Mouse (Mus musculus): ENCODE measurements around the gene Hnrnpa3. TPM values are rescaled to one million over a fixed set of nuclear protein-coding genes. Genes with fewer than 3 reads are reported as not detected.
A peak's percentile ranks its signal among the peaks of the same experiment; 100 is the strongest.

Hnrnpa3 gene
- polyA plus RNA-seq, 1 experiment from 2014 or later = 260 TPM

DNA sequence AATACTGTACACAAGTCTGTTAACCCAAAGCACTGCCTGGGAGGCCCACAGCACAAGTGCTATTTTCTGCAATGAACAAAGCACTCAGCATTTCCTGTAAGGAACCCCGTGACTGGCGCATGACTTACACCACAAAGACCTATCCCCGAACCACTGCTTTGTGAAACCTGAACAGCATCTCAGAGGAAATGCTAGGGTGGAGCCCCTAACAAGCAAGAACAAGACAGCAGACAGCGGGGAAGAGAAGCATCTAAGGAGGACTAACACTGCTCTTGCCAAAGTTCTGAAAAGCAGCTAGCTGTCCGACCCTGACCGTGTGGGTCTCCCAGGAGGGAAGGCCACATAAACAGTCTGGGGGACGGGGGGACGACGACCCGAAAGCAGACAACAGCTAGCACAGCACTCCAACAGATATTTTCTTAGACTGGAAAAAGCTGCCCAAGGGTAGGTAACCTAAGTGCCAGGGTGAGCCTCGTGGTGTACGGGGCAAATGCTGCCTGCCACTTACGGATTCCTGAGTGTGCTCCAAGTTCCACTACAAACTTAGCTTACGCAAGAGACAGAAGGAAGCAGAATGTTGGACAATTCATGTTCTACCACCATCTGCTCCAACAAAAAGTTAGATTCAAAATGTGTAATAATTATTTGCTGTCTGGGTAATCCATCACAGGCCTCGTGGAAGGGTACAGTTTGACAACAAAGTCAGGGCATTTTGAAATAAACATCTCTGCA, 24.1 kb downstream of the Hnrnpa3 start:
- Histone ChIP-seq H3K4me1 (ENCODE audit: control insufficient read depth, insufficient read depth, low read length) (peaks cover 30% of the 10 kb centered on the region), H3K27ac (ENCODE audit: low read length) (peak overlapping the region; percentile 36), H3K9ac (ENCODE audit: low read length) (peak overlapping the region; percentile 9; the same call in 1 of the 2 replicates), H3K9me3 (replicated peaks; ENCODE audit: control insufficient read depth, low read length) (no peaks in the 10 kb centered on the region), H3K4me3 (replicated peaks; ENCODE audit: low read length) (no peak overlapping the region), H3K36me3 (ENCODE audit: control insufficient read depth, insufficient read depth, low read length) (no peaks in the 10 kb centered on the region), H3K4me2 (ENCODE audit: low read depth, low read length) (no peak overlapping the region), H3K27me3 (ENCODE audit: control insufficient read depth, insufficient read depth, low read length) (no peaks in the 10 kb centered on the region)
- 55% methylated on average over 15 of the region's 15 CpGs for WGBS
- ATAC-seq (ENCODE audit: insufficient read depth, low FRiP score) = peak; percentile 61; the same call in 1 of the 2 replicates

DNA sequence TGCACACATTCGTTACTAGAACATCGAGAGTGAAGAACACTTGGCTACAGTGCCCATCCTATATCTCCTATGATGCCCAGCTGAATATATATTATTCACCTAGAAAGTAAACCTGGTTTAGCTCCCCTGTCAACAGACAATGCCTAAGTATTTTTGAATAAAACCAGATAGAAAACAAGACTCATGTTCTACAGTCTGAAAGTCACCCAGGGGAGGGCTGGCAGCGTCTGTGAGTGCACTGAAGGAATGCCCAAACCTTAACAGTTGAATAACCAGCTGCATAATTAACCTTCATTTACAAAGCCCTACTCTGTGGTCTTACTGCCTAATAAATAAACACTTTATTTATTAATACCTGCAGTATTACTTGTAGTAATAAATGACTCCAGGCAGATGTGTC, 25.5 kb downstream of the Hnrnpa3 start:
- Histone ChIP-seq H3K4me3 (replicated peaks; ENCODE audit: low read length) (no peak overlapping the region), H3K4me2 (ENCODE audit: low read depth, low read length) (no peak overlapping the region), H3K4me1 (ENCODE audit: control insufficient read depth, insufficient read depth, low read length) (peaks cover 30% of the 10 kb centered on the region), H3K9ac (ENCODE audit: low read length) (no peak overlapping the region), H3K9me3 (replicated peaks; ENCODE audit: control insufficient read depth, low read length) (no peaks in the 10 kb centered on the region), H3K27me3 (ENCODE audit: control insufficient read depth, insufficient read depth, low read length) (no peaks in the 10 kb centered on the region), H3K27ac (ENCODE audit: low read length) (no peak overlapping the region), H3K36me3 (ENCODE audit: control insufficient read depth, insufficient read depth, low read length) (no peaks in the 10 kb centered on the region)
- no peak for ATAC-seq (ENCODE audit: insufficient read depth, low FRiP score)
- 78% methylated on average over 3 of the region's 3 CpGs for WGBS

DNA sequence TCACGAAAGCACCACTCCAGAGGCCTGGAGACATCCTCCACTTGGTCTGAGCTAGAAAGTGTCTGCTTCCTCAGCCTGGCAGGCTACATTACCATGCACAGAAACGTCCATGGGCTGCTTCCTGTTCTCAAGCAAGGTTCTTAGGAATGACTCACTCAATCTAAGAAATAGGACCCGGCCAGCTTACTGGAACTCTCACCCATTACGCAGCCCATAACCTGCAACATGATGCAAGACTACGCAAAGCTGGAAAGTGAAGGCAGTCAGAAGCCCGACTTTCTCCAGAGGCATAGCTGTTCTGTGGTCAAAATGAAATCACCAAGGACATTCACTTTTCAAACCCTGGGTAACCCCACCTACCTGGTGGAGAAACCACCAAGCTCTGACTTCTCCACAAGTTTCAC, 26.4 kb downstream of the Hnrnpa3 start:
- Histone ChIP-seq H3K27ac (ENCODE audit: low read length) (peak overlapping the region; percentile 1; the same call in 1 of the 2 replicates), H3K4me3 (replicated peaks; ENCODE audit: low read length) (no peak overlapping the region), H3K9me3 (replicated peaks; ENCODE audit: control insufficient read depth, low read length) (no peaks in the 10 kb centered on the region), H3K27me3 (ENCODE audit: control insufficient read depth, insufficient read depth, low read length) (no peaks in the 10 kb centered on the region), H3K36me3 (ENCODE audit: control insufficient read depth, insufficient read depth, low read length) (no peaks in the 10 kb centered on the region), H3K9ac (ENCODE audit: low read length) (no peak overlapping the region), H3K4me2 (ENCODE audit: low read depth, low read length) (no peak overlapping the region), H3K4me1 (ENCODE audit: control insufficient read depth, insufficient read depth, low read length) (peaks cover 30% of the 10 kb centered on the region)
- WGBS = 55% methylated on average over 6 of the region's 6 CpGs
- ATAC-seq (ENCODE audit: insufficient read depth, low FRiP score) = no peak

DNA sequence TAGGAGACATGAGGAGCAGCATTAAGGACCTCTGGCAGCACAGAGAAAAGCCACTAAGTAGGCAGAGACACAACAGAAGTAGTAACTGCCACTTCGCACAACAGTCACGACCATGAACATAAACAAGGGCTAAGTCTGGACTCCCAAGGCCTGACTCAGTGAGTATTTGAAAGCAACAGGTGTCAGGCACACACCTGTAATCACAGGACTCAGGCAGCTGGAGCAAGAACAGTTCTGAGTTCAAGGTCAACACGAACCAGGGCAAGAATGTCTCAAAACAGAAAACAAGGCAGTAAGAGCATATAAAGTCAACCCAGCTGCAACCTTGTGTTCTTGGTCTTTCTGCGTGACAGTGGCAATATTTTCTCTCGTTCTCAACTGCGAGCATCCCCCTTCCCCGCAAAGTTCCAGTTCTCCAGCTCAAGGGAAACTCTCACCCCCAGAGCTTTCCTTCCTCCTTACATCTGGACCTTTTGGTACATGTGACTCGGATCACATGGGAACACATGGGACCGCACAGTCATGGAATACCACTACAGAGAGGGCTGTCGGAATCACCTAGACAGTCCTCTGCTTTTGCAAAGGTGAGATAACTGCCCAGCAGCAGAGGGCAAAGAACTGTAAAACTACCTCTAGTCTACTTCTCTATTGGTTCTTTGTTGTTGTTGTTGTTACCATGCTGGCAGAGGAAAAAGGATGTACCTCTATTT, 28.1 kb downstream of the Hnrnpa3 start:
- Histone ChIP-seq H3K9ac (ENCODE audit: low read length) (no peak overlapping the region), H3K27me3 (ENCODE audit: control insufficient read depth, insufficient read depth, low read length) (no peaks in the 10 kb centered on the region), H3K36me3 (ENCODE audit: control insufficient read depth, insufficient read depth, low read length) (no peaks in the 10 kb centered on the region), H3K27ac (ENCODE audit: low read length) (no peak overlapping the region), H3K4me3 (replicated peaks; ENCODE audit: low read length) (no peak overlapping the region), H3K4me2 (ENCODE audit: low read depth, low read length) (no peak overlapping the region), H3K4me1 (ENCODE audit: control insufficient read depth, insufficient read depth, low read length) (peaks cover 27% of the 10 kb centered on the region), H3K9me3 (replicated peaks; ENCODE audit: control insufficient read depth, low read length) (no peaks in the 10 kb centered on the region)
- WGBS = 78% methylated on average over 10 of the region's 10 CpGs
- ATAC-seq (ENCODE audit: insufficient read depth, low FRiP score) = no peak

DNA sequence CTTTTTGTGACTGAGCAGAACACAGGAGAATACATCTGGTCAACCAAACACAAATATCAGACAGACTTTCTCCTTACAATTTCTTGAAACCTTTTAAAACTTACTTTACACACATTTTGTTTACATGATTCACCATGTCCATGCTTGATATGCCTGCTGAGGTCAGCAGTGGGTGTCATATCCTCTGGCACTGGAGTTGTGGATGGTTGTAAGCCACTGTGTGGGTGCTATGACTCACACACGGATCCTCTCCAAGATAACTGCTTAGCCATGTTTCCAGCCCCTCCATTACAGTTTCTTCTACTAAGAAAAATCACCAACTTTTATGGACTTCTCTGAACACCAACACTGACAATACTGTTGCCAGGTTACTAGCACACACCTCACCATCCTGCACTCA, 29.8 kb downstream of the Hnrnpa3 start:
- no peak overlapping the region for H3K27ac ChIP-seq (ENCODE audit: low read length)
- H3K9me3 ChIP-seq (replicated peaks; ENCODE audit: control insufficient read depth, low read length) = no peaks in the 10 kb centered on the region
- H3K4me1 ChIP-seq (ENCODE audit: control insufficient read depth, insufficient read depth, low read length) = peaks cover 28% of the 10 kb centered on the region
- no peak overlapping the region for H3K9ac ChIP-seq (ENCODE audit: low read length)
- no peaks in the 10 kb centered on the region for H3K27me3 ChIP-seq (ENCODE audit: control insufficient read depth, insufficient read depth, low read length)
- H3K4me2 ChIP-seq (ENCODE audit: low read depth, low read length) = no peak overlapping the region
- no peaks in the 10 kb centered on the region for H3K36me3 ChIP-seq (ENCODE audit: control insufficient read depth, insufficient read depth, low read length)
- no peak for ATAC-seq (ENCODE audit: insufficient read depth, low FRiP score)
- H3K4me3 ChIP-seq (replicated peaks; ENCODE audit: low read length) = no peak overlapping the region
- WGBS = 85% methylated on average over 1 of the region's 1 CpGs

DNA sequence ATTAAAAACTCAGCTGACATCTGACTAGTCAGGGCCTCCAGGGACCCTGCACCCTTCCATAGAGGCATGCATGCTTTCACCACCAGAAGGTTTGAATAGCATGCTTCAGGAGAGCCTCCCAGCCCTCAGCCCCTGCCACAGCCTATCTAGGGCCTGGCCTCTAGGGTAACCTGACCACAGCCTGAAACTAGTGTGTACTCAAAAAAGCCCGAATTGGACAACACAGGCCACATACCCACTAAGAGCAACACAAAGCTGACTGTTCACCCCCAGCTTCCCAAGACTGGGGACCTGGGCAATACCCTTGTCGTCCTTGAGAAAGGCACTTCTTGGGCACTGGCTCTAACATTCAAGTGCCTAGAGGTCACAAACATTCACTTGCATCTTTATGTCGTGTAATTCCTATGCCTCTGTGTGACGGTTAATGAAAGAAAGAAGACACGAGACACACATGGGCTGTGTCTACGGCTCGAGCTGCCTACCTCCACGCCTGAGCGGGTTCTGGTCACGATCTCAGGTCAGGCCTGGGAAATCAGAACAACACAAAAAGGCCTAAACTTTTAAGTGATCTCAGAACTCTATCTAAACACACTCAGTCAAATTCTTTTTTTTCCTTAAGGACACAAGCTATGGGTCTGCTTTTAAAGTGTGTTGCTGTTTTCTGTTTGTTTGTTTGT, 30.6 kb downstream of the Hnrnpa3 start:
- Histone ChIP-seq H3K9ac (ENCODE audit: low read length) (no peak overlapping the region), H3K27me3 (ENCODE audit: control insufficient read depth, insufficient read depth, low read length) (no peaks in the 10 kb centered on the region), H3K9me3 (replicated peaks; ENCODE audit: control insufficient read depth, low read length) (no peaks in the 10 kb centered on the region), H3K4me2 (ENCODE audit: low read depth, low read length) (no peak overlapping the region), H3K36me3 (ENCODE audit: control insufficient read depth, insufficient read depth, low read length) (no peaks in the 10 kb centered on the region), H3K4me3 (replicated peaks; ENCODE audit: low read length) (no peak overlapping the region), H3K4me1 (ENCODE audit: control insufficient read depth, insufficient read depth, low read length) (peaks cover 28% of the 10 kb centered on the region), H3K27ac (ENCODE audit: low read length) (no peak overlapping the region)
- no peak for ATAC-seq (ENCODE audit: insufficient read depth, low FRiP score)
- 87% methylated on average over 10 of the region's 10 CpGs for WGBS

DNA sequence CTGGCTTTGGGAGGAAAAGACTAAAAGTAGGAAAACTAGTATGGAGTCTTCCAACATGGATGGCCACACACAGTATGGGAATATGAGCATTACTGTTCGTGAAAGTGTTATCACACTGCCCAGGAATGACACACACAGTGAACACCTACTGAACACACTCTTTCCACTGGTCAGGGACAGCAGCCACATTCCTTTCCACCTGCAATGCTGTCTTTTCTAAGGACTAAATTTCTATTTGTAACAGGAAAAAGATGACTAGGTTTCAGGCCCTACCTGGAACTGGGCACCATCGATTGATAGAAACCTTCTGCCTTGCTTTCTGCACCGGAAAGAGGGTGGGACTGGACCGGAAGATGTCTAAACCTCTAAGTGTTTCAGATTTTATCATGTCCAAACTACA, 31.6 kb downstream of the Hnrnpa3 start:
- H3K36me3 ChIP-seq (ENCODE audit: control insufficient read depth, insufficient read depth, low read length) = no peaks in the 10 kb centered on the region
- H3K4me2 ChIP-seq (ENCODE audit: low read depth, low read length) = no peak overlapping the region
- H3K9ac ChIP-seq (ENCODE audit: low read length) = no peak overlapping the region
- WGBS = 89% methylated on average over 4 of the region's 4 CpGs
- no peaks in the 10 kb centered on the region for H3K27me3 ChIP-seq (ENCODE audit: control insufficient read depth, insufficient read depth, low read length)
- no peak for ATAC-seq (ENCODE audit: insufficient read depth, low FRiP score)
- H3K4me3 ChIP-seq (replicated peaks; ENCODE audit: low read length) = no peak overlapping the region
- H3K27ac ChIP-seq (ENCODE audit: low read length) = no peak overlapping the region
- H3K9me3 ChIP-seq (replicated peaks; ENCODE audit: control insufficient read depth, low read length) = no peaks in the 10 kb centered on the region
- peaks cover 28% of the 10 kb centered on the region for H3K4me1 ChIP-seq (ENCODE audit: control insufficient read depth, insufficient read depth, low read length)

DNA sequence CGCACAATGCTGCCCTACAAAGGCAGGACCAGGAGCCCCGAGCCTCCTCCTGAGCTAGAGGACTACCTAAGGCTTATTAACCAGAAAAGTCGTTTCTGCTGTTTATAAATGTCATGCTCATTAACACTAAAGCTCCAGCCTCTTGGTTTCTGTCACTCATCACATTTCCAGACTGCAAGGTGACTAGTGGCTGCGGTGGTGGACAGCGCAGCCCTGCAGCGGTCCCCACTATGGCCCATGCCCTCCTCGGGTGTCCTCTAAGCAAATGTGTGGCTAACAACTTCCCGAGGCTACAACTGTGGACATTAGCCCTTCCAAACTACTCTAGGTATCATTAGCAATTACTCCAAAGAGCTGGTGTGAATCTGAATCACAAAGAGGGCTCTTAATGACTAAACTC, 32.3 kb downstream of the Hnrnpa3 start:
- no peak for ATAC-seq (ENCODE audit: insufficient read depth, low FRiP score)
- peaks cover 29% of the 10 kb centered on the region for H3K4me1 ChIP-seq (ENCODE audit: control insufficient read depth, insufficient read depth, low read length)
- WGBS = 82% methylated on average over 8 of the region's 8 CpGs

DNA sequence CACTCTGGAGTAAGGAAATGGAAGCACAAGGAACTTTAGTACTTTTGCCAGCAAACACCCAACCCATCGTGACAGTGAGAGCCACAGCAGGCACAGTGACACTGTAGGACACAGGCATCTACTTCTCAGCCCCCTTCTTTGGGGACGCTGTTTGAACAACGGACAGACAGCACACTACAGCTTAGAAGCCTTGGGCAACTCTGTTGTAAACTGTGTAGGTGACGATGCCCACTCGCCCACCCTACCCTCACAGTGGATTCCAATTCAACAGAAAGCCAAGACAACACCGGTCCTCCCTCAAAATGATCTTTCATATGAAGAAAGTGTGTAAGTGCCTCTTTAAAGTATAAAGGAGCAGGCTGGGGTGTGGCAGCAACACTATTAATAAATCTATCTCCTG, 33.3 kb downstream of the Hnrnpa3 start:
- WGBS = 84% methylated on average over 6 of the region's 6 CpGs
- Histone ChIP-seq H3K9ac (ENCODE audit: low read length) (no peak overlapping the region), H3K27ac (ENCODE audit: low read length) (no peak overlapping the region), H3K36me3 (ENCODE audit: control insufficient read depth, insufficient read depth, low read length) (no peaks in the 10 kb centered on the region), H3K9me3 (replicated peaks; ENCODE audit: control insufficient read depth, low read length) (no peaks in the 10 kb centered on the region), H3K4me2 (ENCODE audit: low read depth, low read length) (no peak overlapping the region), H3K4me3 (replicated peaks; ENCODE audit: low read length) (no peak overlapping the region), H3K4me1 (ENCODE audit: control insufficient read depth, insufficient read depth, low read length) (peaks cover 32% of the 10 kb centered on the region), H3K27me3 (ENCODE audit: control insufficient read depth, insufficient read depth, low read length) (no peaks in the 10 kb centered on the region)
- ATAC-seq (ENCODE audit: insufficient read depth, low FRiP score) = no peak

More for the DNA sequence above, 32.3 kb downstream of the Hnrnpa3 start:
- no peaks in the 10 kb centered on the region for H3K27me3 ChIP-seq (ENCODE audit: control insufficient read depth, insufficient read depth, low read length)
- H3K27ac ChIP-seq (ENCODE audit: low read length) = no peak overlapping the region
- H3K4me2 ChIP-seq (ENCODE audit: low read depth, low read length) = no peak overlapping the region
- H3K36me3 ChIP-seq (ENCODE audit: control insufficient read depth, insufficient read depth, low read length) = no peaks in the 10 kb centered on the region
- H3K9ac ChIP-seq (ENCODE audit: low read length) = no peak overlapping the region
- no peaks in the 10 kb centered on the region for H3K9me3 ChIP-seq (replicated peaks; ENCODE audit: control insufficient read depth, low read length)
- H3K4me3 ChIP-seq (replicated peaks; ENCODE audit: low read length) = no peak overlapping the region

Measured in stomach, embryonic 16.5 days (tissue).